In genomic region chr6:141494909-141495308, GRCm38 (mm10) we compare ENCODE assay signal across 26 mouse cellular contexts. TPM values are rescaled to one million over a fixed set of nuclear protein-coding genes. Genes with fewer than 3 reads are reported as not detected.
A peak's percentile ranks its signal among the peaks of the same experiment; 100 is the strongest.
DNase-seq lines count a peak whose midpoint lies in the region; ATAC-seq and TF ChIP-seq lines count a peak whose summit lies in the region.
"Had no signal": no experiment of that assay in that cellular context is flagged by ENCODE, and none has a peak within 500 bp of the region (broad histone marks: within the 10 kb centered on the region; RNA-seq: fewer than 3 reads in every experiment).

No protein-coding gene starts in this region.

- intact Hi-C loops in left cerebral cortex, adult 2 months (cut with DNase I), result loop anchor here (2.0 to 5.0 kb wide), 2 partner anchors 37 to 74 kb away; no protein-coding TSS in a partner anchor

- TF ChIP-seq CTCF in left cerebral cortex, adult 2 months (IDR thresholded peaks at IDR 0.05), result no peak

- no peak overlapping the region for H3K4me2 ChIP-seq in heart, embryonic 11.5 days
- H3K4me2 ChIP-seq in forebrain, embryonic 11.5 days (ENCODE audit: low read depth, low read length, severe bottlenecking), result no peak overlapping the region
- H3K4me2 ChIP-seq in midbrain, embryonic 13.5 days (replicated peaks), result no peak overlapping the region
- H3K4me2 ChIP-seq: embryonic facial prominence, embryonic 13.5 days; heart, embryonic 12.5 days; liver, embryonic 15.5 days; lung, embryonic 15.5 days; stomach, embryonic 15.5 days had no signal

- no peak overlapping the region for H3K27ac ChIP-seq in heart, embryonic 11.5 days (ENCODE audit: low read depth, low read length)
- H3K27ac ChIP-seq in left cerebral cortex, adult 2 months, result peak overlapping the region; percentile 45; the same call in 1 of the 2 replicates
- H3K27ac ChIP-seq in forebrain, embryonic 11.5 days (ENCODE audit: low read depth, low read length), result peak overlapping the region; percentile 42; the same call in 1 of the 2 replicates
- H3K27ac ChIP-seq in midbrain, embryonic 13.5 days, result peak overlapping the region; percentile 49; the same call in 1 of the 2 replicates
- H3K27ac ChIP-seq: embryonic facial prominence, embryonic 13.5 days; gastrocnemius, adult 2 months; liver, embryonic 15.5 days; lung, embryonic 15.5 days; macrophage; stomach, embryonic 15.5 days had no signal

- DNase-seq in heart, adult 11 months, result peak; percentile 76
- no peak for DNase-seq in left cerebral cortex, adult 2 months (ENCODE audit: extremely low spot score in 1 of 2, low spot score in 2 of 2)
- DNase-seq in left cerebral cortex, adult 9 months (ENCODE audit: low spot score in 2 of 2), result no peak
- DNase-seq in forebrain, embryonic 11.5 days (ENCODE audit: low spot score), result peak; percentile 52
- no peak for DNase-seq in left cerebral cortex, adult 18-20 months (ENCODE audit: low spot score in 2 of 2)
- DNase-seq: adrenal gland, postnatal 14 days; cerebellum, adult 8-10 months; cerebellum, postnatal 36 days; gastrocnemius, adult 2 months; heart, postnatal 10 days; kidney, postnatal 25 days; liver; thymus, postnatal 25 days had no signal

- no peaks in the 10 kb centered on the region for H3K27me3 ChIP-seq in heart, embryonic 11.5 days (ENCODE audit: control insufficient read depth, insufficient read depth, low read length)
- no peaks in the 10 kb centered on the region; the same call in 1 of the 2 replicates for H3K27me3 ChIP-seq in forebrain, embryonic 11.5 days (ENCODE audit: control insufficient read depth, insufficient read depth, low read length)
- H3K27me3 ChIP-seq in midbrain, embryonic 13.5 days, result peaks cover 14% of the 10 kb centered on the region; the same call in 1 of the 2 replicates
- H3K27me3 ChIP-seq: embryonic facial prominence, embryonic 13.5 days; heart, embryonic 12.5 days; liver, embryonic 15.5 days; lung, embryonic 15.5 days; stomach, embryonic 15.5 days had no signal

- H3K4me1 ChIP-seq in heart, embryonic 11.5 days (ENCODE audit: control insufficient read depth, insufficient read depth, low read length), result no peaks in the 10 kb centered on the region
- peaks cover 6% of the 10 kb centered on the region; the same call in 1 of the 2 replicates for H3K4me1 ChIP-seq in forebrain, embryonic 11.5 days (replicated peaks; ENCODE audit: control insufficient read depth, insufficient read depth, low read length)
- H3K4me1 ChIP-seq in midbrain, embryonic 13.5 days (replicated peaks), result peaks cover 18% of the 10 kb centered on the region
- H3K4me1 ChIP-seq: heart, embryonic 12.5 days; liver, embryonic 15.5 days; stomach, embryonic 15.5 days had no signal

- no peak overlapping the region for H3K9ac ChIP-seq in heart, embryonic 11.5 days (ENCODE audit: low read depth, low read length)
- no peak overlapping the region for H3K9ac ChIP-seq in forebrain, embryonic 11.5 days (ENCODE audit: low read length)
- H3K9ac ChIP-seq in midbrain, embryonic 13.5 days (replicated peaks), result no peak overlapping the region
- H3K9ac ChIP-seq: embryonic facial prominence, embryonic 13.5 days; heart, embryonic 12.5 days; liver, embryonic 15.5 days; lung, embryonic 15.5 days; stomach, embryonic 15.5 days had no signal

- no peaks in the 10 kb centered on the region for H3K9me3 ChIP-seq in heart, embryonic 11.5 days (replicated peaks; ENCODE audit: control insufficient read depth, low read length)
- no peaks in the 10 kb centered on the region for H3K9me3 ChIP-seq in forebrain, embryonic 11.5 days (ENCODE audit: control insufficient read depth, low read length)
- no peaks in the 10 kb centered on the region for H3K9me3 ChIP-seq in midbrain, embryonic 13.5 days
- H3K9me3 ChIP-seq: embryonic facial prominence, embryonic 13.5 days; heart, embryonic 12.5 days; limb, embryonic 10.5 days; liver, embryonic 15.5 days; lung, embryonic 15.5 days; stomach, embryonic 15.5 days had no signal

- 71% methylated on average over 4 of the region's 4 CpGs for WGBS in heart, embryonic 11.5 days (ENCODE audit: insufficient replicate concordance)
- 59% methylated on average over 4 of the region's 4 CpGs for WGBS in forebrain, embryonic 11.5 days
- WGBS in midbrain, embryonic 13.5 days, result 55% methylated on average over 4 of the region's 4 CpGs

- no peak for ATAC-seq in heart, embryonic 11.5 days (replicated peaks; ENCODE audit: insufficient number of reproducible peaks, low FRiP score, low TSS enrichment)
- peak; percentile 1; the same call in 1 of the 2 replicates for ATAC-seq in forebrain, embryonic 11.5 days (replicated peaks; ENCODE audit: low FRiP score)
- no peak; the same call in 1 of the 2 replicates for ATAC-seq in midbrain, embryonic 13.5 days
- ATAC-seq: intestine, postnatal 0 days had no signal

- H3K36me3 ChIP-seq in heart, embryonic 11.5 days (ENCODE audit: control insufficient read depth, insufficient read depth, low read length), result no peaks in the 10 kb centered on the region
- no peaks in the 10 kb centered on the region for H3K36me3 ChIP-seq in forebrain, embryonic 11.5 days (ENCODE audit: control insufficient read depth, insufficient read depth, low read length)
- H3K36me3 ChIP-seq in midbrain, embryonic 13.5 days, result no peaks in the 10 kb centered on the region
- H3K36me3 ChIP-seq: limb, embryonic 10.5 days; liver, embryonic 15.5 days; lung, embryonic 15.5 days had no signal

- no peak overlapping the region for H3K4me3 ChIP-seq in heart, embryonic 11.5 days (ENCODE audit: low read depth, low read length)
- H3K4me3 ChIP-seq in left cerebral cortex, adult 2 months, result no peak overlapping the region
- no peak overlapping the region for H3K4me3 ChIP-seq in forebrain, embryonic 11.5 days (ENCODE audit: low read depth, low read length)
- no peak overlapping the region for H3K4me3 ChIP-seq in midbrain, embryonic 13.5 days (replicated peaks)
- H3K4me3 ChIP-seq: embryonic facial prominence, embryonic 13.5 days; erythroblast, embryonic 14.5 days; gastrocnemius, adult 2 months; heart, embryonic 12.5 days; limb, embryonic 10.5 days; liver, embryonic 15.5 days; lung, embryonic 15.5 days; stomach, embryonic 15.5 days had no signal

RNA-seq across cellular contexts. Expression of gene Slco1c1, which starts 29.3 kb away (rescaled TPM):
- 0.20 and 0.24 TPM in 2 replicates for polyA plus RNA-seq in heart, embryonic 11.5 days (2014; fragmentation: Nextera tagmentation; extraction: Ambion mirVana)
- 10 to 100 TPM; 49.5 to 55.0 TPM for total RNA-seq in left cerebral cortex, adult 2 months (2021)
- polyA plus RNA-seq in forebrain, embryonic 11.5 days (2014; fragmentation: Nextera tagmentation; extraction: Ambion mirVana), result 0.39 and 1.1 TPM in 2 replicates
- 6.4 and 6.9 TPM in 2 replicates for polyA plus RNA-seq in midbrain, embryonic 13.5 days (2015; fragmentation: Nextera tagmentation; extraction: Ambion mirVana)
- 10 to 100 TPM; 45.9 to 49.7 TPM for total RNA-seq in left cerebral cortex, adult 18-20 months (2021)
- total RNA-seq: gastrocnemius, adult 2 months; granulocyte monocyte progenitor cell, adult 5-6 weeks; neutrophil, adult 5-6 weeks had no signal
- polyA plus RNA-seq: erythroblast, embryonic 14.5 days; limb, embryonic 10.5 days; liver, embryonic 15.5 days; lung, embryonic 15.5 days; macrophage had no signal

Comparison
In these comparisons a context has a peak if more than half of its experiments do, and no peak if none do; other contexts are left out.
1. DNase-seq: peak in heart, adult 11 months (single experiment) and forebrain, embryonic 11.5 days (single experiment); none in left cerebral cortex, adult 2 months (0 of 2), left cerebral cortex, adult 9 months (0 of 2) and left cerebral cortex, adult 18-20 months (0 of 2).